Mouse (Mus musculus) c-Kit-positive CD71-positive TER-119-positive erythroid progenitor cells, embryonic 14.5 days (primary cell): ENCODE data around the gene Arf1.
A peak's percentile ranks its signal among the peaks of the same experiment; 100 is the strongest.

Experiments
- DNase-seq: peaks from one replicate; pipeline ENCODE4 v3.0.0-alpha.2; 2013; ENCODE audit warnings: low spot score

The Arf1 gene

DNA sequence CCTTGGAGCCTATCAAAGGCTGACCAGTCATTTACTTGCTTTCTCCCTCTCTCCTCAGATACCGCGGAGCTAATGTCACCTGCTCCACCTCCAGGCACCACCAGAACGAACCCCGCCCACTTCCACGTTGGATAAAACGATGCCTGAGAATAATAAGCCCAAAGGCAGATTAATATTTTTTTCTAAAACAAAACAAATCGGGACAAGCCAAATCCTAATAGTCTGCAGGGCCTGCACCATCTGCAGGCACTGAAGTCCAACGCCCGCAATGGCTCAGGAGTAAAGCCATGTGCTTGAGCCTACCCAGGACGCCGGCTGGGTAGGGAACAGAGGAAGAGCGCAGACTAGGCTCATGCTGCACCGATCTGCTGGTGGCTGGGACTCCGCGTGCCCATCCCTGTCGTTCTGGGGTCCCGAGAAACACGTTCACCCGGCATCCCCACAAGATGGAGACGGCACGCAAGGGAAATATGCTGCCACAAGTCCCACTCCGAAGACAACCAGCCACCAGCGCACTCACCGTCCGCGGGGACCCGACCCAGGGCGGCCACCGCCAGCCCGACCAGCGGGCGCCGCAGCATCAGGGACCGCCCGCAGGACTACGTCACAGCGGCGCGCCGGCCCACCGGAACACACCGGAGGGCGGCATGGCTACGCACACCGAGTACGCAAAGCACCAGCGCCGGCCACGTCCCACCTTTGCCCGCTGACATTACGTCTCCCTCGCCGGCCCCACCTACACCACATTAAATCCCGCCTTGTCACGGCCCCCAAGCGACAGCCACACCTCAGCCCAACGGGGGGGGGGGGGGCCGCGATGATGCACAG is 36.6 kb downstream of the Arf1 start:
- peak; percentile 79 for DNase-seq

DNA sequence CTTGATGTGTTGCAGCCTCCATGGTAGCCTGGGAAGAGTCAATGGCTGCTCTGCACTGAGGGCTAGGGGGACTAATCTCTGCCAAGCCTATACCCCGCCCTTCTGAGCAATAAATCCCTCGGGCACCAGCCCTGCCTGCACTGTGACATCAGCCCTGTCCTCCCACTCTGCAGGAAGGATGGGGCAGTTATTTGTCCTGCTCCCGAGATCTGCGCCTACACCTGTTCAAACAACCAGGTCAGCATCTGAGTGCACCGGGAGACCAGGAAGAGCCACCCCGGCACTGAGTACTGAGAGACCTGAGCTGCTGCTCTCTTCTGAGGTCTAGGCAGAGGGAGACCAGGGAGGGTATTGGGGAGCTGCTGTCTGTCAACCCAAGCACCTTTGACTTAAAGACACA is 40.4 kb downstream of the Arf1 start:
- no peak for DNase-seq

GRCm38 (mm10) chr11:59185490-59185889 is 42.6 kb downstream of the Arf1 start:
- no peak for DNase-seq

GRCm38 (mm10) chr11:59183821-59184220 is 44.2 kb downstream of the Arf1 start:
- DNase-seq, result peak; percentile 72

GRCm38 (mm10) chr11:59182864-59183331 is 45.2 kb downstream of the Arf1 start, which contains the start of gene Gjc2:
Gjc2 (minus strand) TSS chr11:59183213.
- DNase-seq, result no peak

DNA sequence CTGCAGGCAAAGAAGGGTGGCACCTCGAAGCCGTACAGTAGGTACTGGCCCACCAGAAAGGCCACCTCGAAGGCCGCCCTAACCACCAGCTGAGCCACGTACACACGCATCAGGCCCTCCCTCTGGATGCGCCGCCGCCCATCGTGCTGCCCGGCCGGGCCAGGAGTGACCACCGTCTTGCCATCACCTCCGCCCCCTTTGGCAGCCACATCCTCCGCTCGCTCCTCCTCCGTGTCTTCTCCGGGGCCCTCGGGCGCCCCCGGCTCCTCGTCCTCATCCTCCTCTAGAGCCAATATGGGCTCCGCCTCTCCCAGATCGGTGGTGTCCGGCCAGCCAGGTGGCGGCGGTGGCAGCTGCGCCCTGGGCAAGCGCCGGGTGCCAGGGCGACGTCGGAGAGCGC is 51.1 kb downstream of the Arf1 start:
- no peak for DNase-seq

DNA sequence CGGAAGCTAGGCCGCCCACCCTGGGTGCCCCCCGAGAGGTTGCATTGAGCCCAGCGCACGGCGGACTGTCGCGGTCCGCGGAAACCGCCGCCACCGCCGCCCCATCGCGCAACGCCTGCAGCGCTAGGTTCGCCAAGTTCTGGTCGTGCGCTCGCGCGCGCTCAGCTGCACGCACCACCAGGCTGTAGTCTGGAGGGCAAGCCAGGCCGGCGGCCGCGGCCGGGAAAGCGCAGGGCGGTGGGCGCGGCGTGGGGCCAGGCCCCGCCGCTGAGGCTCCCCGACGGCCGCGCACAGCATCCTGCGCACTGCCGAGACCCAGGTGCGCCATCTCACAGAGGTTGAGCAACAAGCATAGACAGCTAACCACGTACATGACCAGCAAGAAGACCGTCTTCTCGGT is 51.6 kb downstream of the Arf1 start:
- no peak for DNase-seq

GRCm38 (mm10) chr11:59174189-59174838 is 53.8 kb downstream of the Arf1 start:
- DNase-seq, result peak; percentile 64

GRCm38 (mm10) chr11:59170549-59170948 is 57.5 kb downstream of the Arf1 start:
- no peak for DNase-seq

DNA sequence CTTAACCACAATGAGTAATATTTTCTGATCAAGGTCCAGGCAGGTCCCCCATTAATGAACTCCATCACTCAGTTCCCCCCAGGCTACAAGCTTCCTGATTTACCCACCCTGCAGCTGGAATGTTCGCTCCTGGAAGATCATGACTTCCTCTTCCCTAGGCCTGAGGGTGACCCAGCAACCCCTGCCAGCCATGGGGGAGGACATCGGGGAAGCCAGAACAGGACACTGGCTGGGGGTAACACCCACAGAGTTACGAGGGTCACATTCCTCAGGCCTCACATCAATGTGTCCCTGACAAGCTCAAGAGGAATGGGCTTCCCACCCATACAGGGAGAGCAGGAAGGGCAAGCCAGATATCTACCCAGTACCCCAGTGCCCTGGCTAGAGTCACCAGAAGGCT is 58.3 kb downstream of the Arf1 start:
- DNase-seq, result no peak

DNA sequence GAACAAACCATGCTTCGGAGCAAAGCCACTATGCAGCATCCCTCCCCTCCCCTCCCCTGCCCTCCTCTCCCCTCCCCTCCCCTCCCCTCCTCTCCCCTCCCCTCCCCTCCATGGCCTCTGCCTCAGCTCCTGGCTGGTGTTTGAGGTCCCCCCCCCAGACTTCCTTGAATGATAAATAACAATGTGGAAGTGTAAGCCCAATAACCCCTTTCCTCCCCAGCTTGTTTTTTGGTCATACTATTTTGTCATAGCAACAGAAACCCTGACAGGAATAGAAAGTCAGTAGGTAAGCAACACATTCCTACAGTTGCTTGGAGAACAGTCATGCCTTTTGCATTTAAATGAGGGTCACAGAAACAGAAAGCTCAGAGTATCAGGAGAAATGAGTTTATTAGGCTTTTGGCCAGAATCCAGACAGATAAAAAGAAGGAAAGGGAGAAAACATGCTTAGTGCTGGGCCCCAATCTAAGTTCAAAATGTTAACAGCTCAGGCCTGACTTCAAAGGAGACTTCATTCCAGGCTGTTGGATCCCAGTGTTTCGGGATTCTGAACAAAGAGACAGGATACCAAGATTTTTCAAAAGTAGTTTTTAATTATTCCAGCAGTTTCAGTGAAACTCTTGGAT is 62.3 kb downstream of the Arf1 start:
- peak; percentile 34 for DNase-seq

GRCm38 (mm10) chr11:59164384-59164783 is 63.7 kb downstream of the Arf1 start:
- DNase-seq, result peak; percentile 97

DNA sequence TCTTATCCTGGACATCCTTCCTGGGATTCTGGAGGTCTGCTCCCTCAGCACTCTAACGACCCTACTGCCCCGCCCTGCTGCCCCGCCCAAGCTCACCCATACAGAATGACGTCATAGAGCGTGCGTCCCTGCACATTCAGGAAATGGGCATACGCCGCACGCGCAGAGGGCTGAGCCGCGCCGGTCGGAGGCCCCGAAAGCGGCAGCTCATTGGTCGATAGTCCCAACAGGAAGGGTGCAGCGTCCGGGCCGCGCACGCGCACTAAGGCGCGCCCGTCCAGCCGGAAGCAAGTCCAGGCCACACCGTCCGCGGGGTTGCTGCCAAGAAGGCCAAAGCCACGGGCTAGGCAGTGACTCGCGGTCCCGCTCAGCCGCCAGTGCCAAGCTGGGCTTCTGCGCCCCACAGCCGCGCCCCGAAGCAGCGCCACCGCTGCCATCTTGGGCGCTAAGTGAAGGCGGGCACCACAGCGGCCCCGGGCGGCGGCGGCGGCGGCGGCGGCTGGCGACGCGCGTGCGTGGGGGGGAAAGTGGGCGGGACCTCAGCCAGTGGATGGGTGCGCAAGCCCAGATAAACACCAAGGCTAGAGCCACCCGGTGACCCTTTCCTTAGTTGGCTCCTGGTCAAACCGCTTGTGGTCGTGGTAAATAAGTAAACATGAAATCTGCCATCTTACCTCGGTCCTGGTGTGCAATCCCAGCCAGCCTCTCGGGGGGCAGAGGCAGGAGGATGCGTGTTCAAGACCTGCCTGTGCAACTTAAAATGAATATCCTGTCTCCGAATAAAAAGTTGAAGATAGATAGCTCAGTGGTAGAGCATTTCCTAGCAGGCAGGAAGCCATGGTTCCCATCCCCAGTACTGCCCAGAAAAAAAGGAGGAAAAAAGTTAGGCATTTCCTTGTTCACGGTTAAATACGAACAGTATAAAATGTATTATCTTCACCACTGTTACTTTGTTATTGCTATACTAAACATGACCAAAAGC is 64.5 kb downstream of the Arf1 start, which contains the start of gene Iba57:
Gene Iba57, minus strand, starts transcription at position 485 of the 982 bp plus-strand sequence.
- peak; percentile 96 for DNase-seq

GRCm38 (mm10) chr11:59162443-59163254 is 65.4 kb downstream of the Arf1 start:
- DNase-seq, result peak; percentile 81
